Mouse (Mus musculus) kidney, postnatal 25 days (tissue): ENCODE measurements around the gene Tmem158.

Experiments
- DNase-seq, 2 experiments: peaks; one replicate each; pipeline ENCODE4 v3.0.0; 2021; ENCODE audit warnings: mixed read lengths in 2 of 2

Gene Tmem158

GRCm38 (mm10) chr9:123243988-123244387 is 16.6 kb downstream of the Tmem158 start:
- DNase-seq: no peak

GRCm38 (mm10) chr9:123241191-123241590 is 19.4 kb downstream of the Tmem158 start:
- DNase-seq: no peak

GRCm38 (mm10) chr9:123240751-123241150 is 19.8 kb downstream of the Tmem158 start:
- DNase-seq: no peak

GRCm38 (mm10) chr9:123240271-123240670 is 20.3 kb downstream of the Tmem158 start:
- no peak for DNase-seq

GRCm38 (mm10) chr9:123239651-123240050 is 20.9 kb downstream of the Tmem158 start:
- DNase-seq: no peak

- DNase-seq: no peak
Measured at GRCm38 (mm10) chr9:123238256-123239045, 22.1 kb downstream of the Tmem158 start.

- DNase-seq: peak; percentile 72 to 83
Measured at GRCm38 (mm10) chr9:123237739-123238138, 22.8 kb downstream of the Tmem158 start.

GRCm38 (mm10) chr9:123235621-123236020 is 24.9 kb downstream of the Tmem158 start:
- peak in 1 of 2 experiments; percentile 57 for DNase-seq

- no peak for DNase-seq
Measured at GRCm38 (mm10) chr9:123229826-123230225, 30.7 kb downstream of the Tmem158 start.

GRCm38 (mm10) chr9:123228671-123229070 is 31.9 kb downstream of the Tmem158 start:
- no peak for DNase-seq

- DNase-seq: no peak
Measured at GRCm38 (mm10) chr9:123227106-123227750, 33.3 kb downstream of the Tmem158 start.

- DNase-seq: peak in 1 of 2 experiments; percentile 34
Measured at GRCm38 (mm10) chr9:123224863-123225431, 35.6 kb downstream of the Tmem158 start.

- no peak for DNase-seq
Measured at GRCm38 (mm10) chr9:123219826-123220225, 40.7 kb downstream of the Tmem158 start.

GRCm38 (mm10) chr9:123215621-123216440 is 44.7 kb downstream of the Tmem158 start, which contains the start of gene Cdcp1:
Gene Cdcp1, minus strand, starts transcription at chr9:123216038.
- DNase-seq: peak; percentile 76 to 92

GRCm38 (mm10) chr9:123213371-123213770 is 47.2 kb downstream of the Tmem158 start:
- DNase-seq: peak; percentile 48 to 81
